Mouse (Mus musculus) liver, adult 2 months (tissue): ENCODE measurements around the gene Def6.

Experiments used
- CTCF ChIP-seq: fragments of 200-500 bp; IDR thresholded peaks from 2 replicates; pipeline ENCODE4 v1.5.1; 2011; ENCODE audit warnings: low read depth, low read length, control low read depth
- POLR2A ChIP-seq: fragments of 200-500 bp; IDR thresholded peaks from 2 replicates; pipeline ENCODE4 v1.6.1; 2011; ENCODE audit warnings: low read length, control low read depth; ENCODE audit not compliant: insufficient read depth; ENCODE audit errors: extremely low read depth

GRCm38 (mm10) chr17:28211921-28212341, 4.4 kb downstream of the Def6 start:
- TF ChIP-seq CTCF (no peak), POLR2A (no peak)
